Mouse (Mus musculus): ENCODE data around the gene Btnl10. TPM values are rescaled to one million over a fixed set of nuclear protein-coding genes. Genes with fewer than 3 reads are reported as not detected.

The Btnl10 gene
- not detected in 2 replicates for polyA plus RNA-seq (2016; fragmentation: Nextera tagmentation; extraction: Ambion mirVana)

DNA sequence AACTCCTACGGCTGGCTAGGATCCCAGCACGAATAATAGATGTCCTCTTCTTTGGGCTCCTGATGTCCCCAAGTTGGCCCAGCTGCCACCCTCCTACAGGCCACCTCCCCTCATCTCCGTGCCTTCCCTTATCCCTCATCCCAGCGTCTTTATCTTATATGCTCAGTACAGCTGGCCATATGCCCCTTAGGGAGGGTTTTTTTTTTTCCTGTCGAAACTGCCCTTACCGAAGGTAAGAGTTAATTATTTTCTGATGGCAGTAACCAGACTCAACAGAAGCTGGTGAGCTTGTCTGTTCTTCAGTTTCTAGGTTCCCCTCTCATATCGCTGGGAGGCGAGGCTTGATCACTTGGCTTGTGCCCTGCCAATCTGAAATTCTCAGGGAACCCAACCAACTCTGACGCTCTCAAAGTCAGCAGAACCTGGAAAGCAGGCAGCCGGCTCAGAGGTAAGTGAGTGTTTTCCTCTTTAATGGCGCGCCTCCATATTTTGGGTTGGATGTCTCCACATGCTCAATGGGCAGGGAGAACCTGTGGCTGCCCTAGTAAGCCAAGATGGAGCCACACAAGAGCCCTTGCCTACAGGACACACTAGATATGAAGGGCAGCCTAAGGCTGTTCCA is at the start of gene Btnl10:
TSS of gene Btnl10 (plus strand) at position 164 of the 622 bp plus-strand sequence.
- Histone ChIP-seq H3K9ac (no peak within 1 kb of the TSS), H3K27ac (no peak within 1 kb of the TSS), H3K9me3 (no peaks in the 10 kb centered on the region), H3K4me3 (no peak within 1 kb of the TSS), H3K4me2 (replicated peaks) (no peak within 1 kb of the TSS), H3K27me3 (no peaks in the 10 kb centered on the region), H3K4me1 (no peaks in the 10 kb centered on the region), H3K36me3 (no peaks in the 10 kb centered on the region)
- ATAC-seq (ENCODE audit: insufficient number of reproducible peaks, insufficient read depth, low FRiP score, low TSS enrichment): no peak
- WGBS: 75% methylated on average over 12 of the region's 12 CpGs

GRCm38 (mm10) chr11:58867954-58868330 is 49.8 kb upstream of the Btnl10 start:
- peak overlapping the region; percentile 67 for H3K4me3 ChIP-seq
- H3K9ac ChIP-seq: peak overlapping the region; percentile 76; the same call in 1 of the 2 replicates
- no peak overlapping the region for H3K27ac ChIP-seq
- H3K9me3 ChIP-seq: no peaks in the 10 kb centered on the region
- WGBS: 87% methylated on average over 6 of the region's 6 CpGs
- 0 out of 2 replicates have a peak, but pooled peaks cover 9% of the 10 kb centered on the region for H3K36me3 ChIP-seq
- H3K4me2 ChIP-seq (replicated peaks): peak overlapping the region; percentile 73
- no peak for ATAC-seq (ENCODE audit: insufficient number of reproducible peaks, insufficient read depth, low FRiP score, low TSS enrichment)
- H3K27me3 ChIP-seq: no peaks in the 10 kb centered on the region
- H3K4me1 ChIP-seq: peaks cover 11% of the 10 kb centered on the region

GRCm38 (mm10) chr11:58870961-58871360 is 46.7 kb upstream of the Btnl10 start:
- Histone ChIP-seq H3K27me3 (no peaks in the 10 kb centered on the region), H3K9me3 (no peaks in the 10 kb centered on the region), H3K36me3 (0 out of 2 replicates have a peak, but pooled peaks cover 9% of the 10 kb centered on the region), H3K4me1 (peaks cover 11% of the 10 kb centered on the region), H3K27ac (no peak overlapping the region), H3K4me3 (no peak overlapping the region), H3K4me2 (replicated peaks) (no peak overlapping the region), H3K9ac (no peak overlapping the region)
- 84% methylated on average over 4 of the region's 4 CpGs for WGBS
- no peak for ATAC-seq (ENCODE audit: insufficient number of reproducible peaks, insufficient read depth, low FRiP score, low TSS enrichment)

DNA sequence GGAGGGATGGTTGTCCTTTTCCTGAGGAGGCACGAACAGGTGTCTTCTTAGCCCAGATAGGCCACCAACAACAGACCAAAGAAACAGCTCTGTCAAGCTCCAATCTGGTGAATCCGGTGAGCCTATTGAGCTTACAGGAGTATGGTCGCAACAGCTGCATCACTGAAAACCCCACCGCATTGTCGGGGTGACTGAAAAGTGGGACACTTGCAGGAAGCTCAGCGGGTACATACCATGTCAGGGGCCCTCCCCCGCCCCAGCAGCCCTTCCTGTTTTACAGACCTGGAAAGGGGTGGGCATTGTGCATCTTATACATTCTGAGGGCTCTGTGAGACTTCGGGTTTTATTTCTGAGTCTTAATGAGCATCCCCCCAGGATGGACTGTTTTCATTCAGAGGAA is 34.0 kb upstream of the Btnl10 start:
- Histone ChIP-seq H3K9me3 (no peaks in the 10 kb centered on the region), H3K4me2 (replicated peaks) (no peak overlapping the region), H3K27ac (no peak overlapping the region), H3K36me3 (peaks cover 40% of the 10 kb centered on the region), H3K4me1 (no peaks in the 10 kb centered on the region), H3K4me3 (no peak overlapping the region), H3K9ac (no peak overlapping the region), H3K27me3 (no peaks in the 10 kb centered on the region)
- WGBS: 85% methylated on average over 8 of the region's 8 CpGs
- ATAC-seq (ENCODE audit: insufficient number of reproducible peaks, insufficient read depth, low FRiP score, low TSS enrichment): no peak

DNA sequence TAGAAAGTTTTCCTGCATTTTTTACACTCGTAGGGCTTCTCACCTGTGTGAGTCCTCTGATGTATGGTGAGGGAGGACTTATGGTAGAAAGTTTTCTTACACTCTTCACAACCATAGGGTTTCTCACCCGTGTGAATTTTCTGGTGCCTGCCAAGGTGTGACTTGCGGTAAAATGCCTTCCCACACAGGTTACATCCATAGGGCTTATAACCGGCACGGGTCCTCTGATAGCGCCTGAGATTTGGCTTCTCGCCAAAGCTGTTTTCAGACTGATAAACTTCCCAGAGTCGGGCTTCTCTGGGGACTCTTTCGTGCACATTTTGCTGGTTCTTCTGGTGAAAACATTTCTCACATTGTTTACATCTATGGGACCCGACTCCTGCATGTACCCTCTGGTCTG is 27.2 kb upstream of the Btnl10 start:
- Histone ChIP-seq H3K27me3 (no peaks in the 10 kb centered on the region), H3K9ac (no peak overlapping the region), H3K9me3 (no peaks in the 10 kb centered on the region), H3K27ac (no peak overlapping the region), H3K4me1 (no peaks in the 10 kb centered on the region), H3K4me2 (replicated peaks) (no peak overlapping the region), H3K36me3 (peaks cover 51% of the 10 kb centered on the region), H3K4me3 (no peak overlapping the region)
- ATAC-seq (ENCODE audit: insufficient number of reproducible peaks, insufficient read depth, low FRiP score, low TSS enrichment): no peak
- WGBS: 92% methylated on average over 10 of the region's 10 CpGs

GRCm38 (mm10) chr11:58894456-58894855 is 23.3 kb upstream of the Btnl10 start:
- Histone ChIP-seq H3K27ac (no peak overlapping the region), H3K4me3 (no peak overlapping the region), H3K4me1 (no peaks in the 10 kb centered on the region), H3K9me3 (no peaks in the 10 kb centered on the region), H3K4me2 (replicated peaks) (no peak overlapping the region), H3K27me3 (no peaks in the 10 kb centered on the region), H3K36me3 (peaks cover 63% of the 10 kb centered on the region), H3K9ac (no peak overlapping the region)
- ATAC-seq (ENCODE audit: insufficient number of reproducible peaks, insufficient read depth, low FRiP score, low TSS enrichment): no peak
- 71% methylated on average over 6 of the region's 6 CpGs for WGBS

- no peak overlapping the region for H3K4me2 ChIP-seq (replicated peaks)
- H3K27ac ChIP-seq: no peak overlapping the region
- peaks cover 1% of the 10 kb centered on the region; the same call in 1 of the 2 replicates for H3K4me1 ChIP-seq
- no peaks in the 10 kb centered on the region for H3K27me3 ChIP-seq
- no peak overlapping the region for H3K4me3 ChIP-seq
- H3K9me3 ChIP-seq: no peaks in the 10 kb centered on the region
- H3K36me3 ChIP-seq: peaks cover 56% of the 10 kb centered on the region
- no peak for ATAC-seq (ENCODE audit: insufficient number of reproducible peaks, insufficient read depth, low FRiP score, low TSS enrichment)
- H3K9ac ChIP-seq: no peak overlapping the region
- WGBS: 86% methylated on average over 6 of the region's 6 CpGs
Measured at GRCm38 (mm10) chr11:58897485-58897884, 20.2 kb upstream of the Btnl10 start.

- H3K9me3 ChIP-seq: no peaks in the 10 kb centered on the region
- ATAC-seq (ENCODE audit: insufficient number of reproducible peaks, insufficient read depth, low FRiP score, low TSS enrichment): no peak
- H3K4me1 ChIP-seq: peaks cover 6% of the 10 kb centered on the region; the same call in 1 of the 2 replicates
- no peak overlapping the region for H3K9ac ChIP-seq
- no peak overlapping the region for H3K27ac ChIP-seq
- peaks cover 37% of the 10 kb centered on the region for H3K36me3 ChIP-seq
- H3K4me2 ChIP-seq (replicated peaks): no peak overlapping the region
- H3K4me3 ChIP-seq: no peak overlapping the region
- no peaks in the 10 kb centered on the region for H3K27me3 ChIP-seq
Measured at GRCm38 (mm10) chr11:58901080-58901479, 16.6 kb upstream of the Btnl10 start.

GRCm38 (mm10) chr11:58903511-58904409 is 13.9 kb upstream of the Btnl10 start, which contains the start of gene Zfp39:
Gene Zfp39, minus strand, starts transcription at chr11:58904225.
- H3K27me3 ChIP-seq: no peaks in the 10 kb centered on the region
- peaks cover 20% of the 10 kb centered on the region for H3K36me3 ChIP-seq
- under 1% methylated on average over 40 of the region's 40 CpGs for WGBS
- peak within 1 kb of the TSS; percentile 81 for H3K9ac ChIP-seq
- H3K27ac ChIP-seq: peak within 1 kb of the TSS; percentile 84
- H3K4me1 ChIP-seq: peaks cover 6% of the 10 kb centered on the region; the same call in 1 of the 2 replicates
- H3K4me2 ChIP-seq (replicated peaks): peak within 1 kb of the TSS; percentile 86
- no peaks in the 10 kb centered on the region for H3K9me3 ChIP-seq
- peak; percentile 94 for ATAC-seq (ENCODE audit: insufficient number of reproducible peaks, insufficient read depth, low FRiP score, low TSS enrichment)
- H3K4me3 ChIP-seq: peak within 1 kb of the TSS; percentile 75

DNA sequence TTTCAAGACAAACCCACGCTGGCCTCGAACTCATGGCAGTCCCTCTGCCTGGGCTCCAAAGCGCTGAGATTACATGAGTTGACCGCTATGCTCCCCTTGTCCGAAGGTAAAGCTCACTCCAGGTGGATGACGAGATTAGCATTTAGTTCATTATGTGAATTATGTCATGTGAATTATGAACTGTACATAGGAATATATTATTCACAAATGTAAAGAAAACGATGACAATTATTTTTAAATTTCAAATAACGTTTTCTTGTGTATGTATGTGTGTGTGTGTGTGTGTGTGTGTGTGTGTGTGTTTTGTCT is 13.3 kb upstream of the Btnl10 start:
- peaks cover 6% of the 10 kb centered on the region; the same call in 1 of the 2 replicates for H3K4me1 ChIP-seq
- H3K9ac ChIP-seq: no peak overlapping the region
- peaks cover 20% of the 10 kb centered on the region for H3K36me3 ChIP-seq
- peak overlapping the region; percentile 86 for H3K4me2 ChIP-seq (replicated peaks)
- H3K4me3 ChIP-seq: peak overlapping the region; percentile 75
- H3K27ac ChIP-seq: no peak overlapping the region
- 4% methylated on average over 8 of the region's 8 CpGs for WGBS
- H3K9me3 ChIP-seq: no peaks in the 10 kb centered on the region
- no peaks in the 10 kb centered on the region for H3K27me3 ChIP-seq
- no peak for ATAC-seq (ENCODE audit: insufficient number of reproducible peaks, insufficient read depth, low FRiP score, low TSS enrichment)

DNA sequence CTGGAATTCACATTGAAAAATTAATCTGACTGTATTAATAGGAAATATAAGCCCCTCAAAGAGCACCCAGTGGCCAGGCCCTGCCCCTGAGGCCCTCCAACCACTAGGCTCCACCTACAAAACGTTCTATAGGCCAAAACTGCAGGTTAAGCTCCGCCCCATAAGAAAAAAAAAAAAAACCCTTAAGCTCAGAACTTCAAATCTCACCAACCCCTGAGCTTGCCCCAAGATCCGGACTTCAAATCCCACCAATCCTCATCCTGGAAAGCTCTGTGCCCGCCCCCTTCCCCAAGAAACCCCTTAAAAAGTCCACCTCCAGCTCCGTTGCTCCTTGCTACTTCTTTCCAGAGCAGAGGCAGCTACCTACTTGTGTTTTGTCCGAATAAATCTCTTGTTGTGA is 12.9 kb upstream of the Btnl10 start:
- no peak for ATAC-seq (ENCODE audit: insufficient number of reproducible peaks, insufficient read depth, low FRiP score, low TSS enrichment)
- Histone ChIP-seq H3K4me2 (replicated peaks) (peak overlapping the region; percentile 86; the same call in 1 of the 2 replicates), H3K36me3 (peaks cover 18% of the 10 kb centered on the region), H3K4me3 (no peak overlapping the region), H3K27ac (no peak overlapping the region), H3K9ac (no peak overlapping the region), H3K9me3 (no peaks in the 10 kb centered on the region), H3K4me1 (peaks cover 6% of the 10 kb centered on the region; the same call in 1 of the 2 replicates), H3K27me3 (no peaks in the 10 kb centered on the region)
- 47% methylated on average over 6 of the region's 6 CpGs for WGBS

DNA sequence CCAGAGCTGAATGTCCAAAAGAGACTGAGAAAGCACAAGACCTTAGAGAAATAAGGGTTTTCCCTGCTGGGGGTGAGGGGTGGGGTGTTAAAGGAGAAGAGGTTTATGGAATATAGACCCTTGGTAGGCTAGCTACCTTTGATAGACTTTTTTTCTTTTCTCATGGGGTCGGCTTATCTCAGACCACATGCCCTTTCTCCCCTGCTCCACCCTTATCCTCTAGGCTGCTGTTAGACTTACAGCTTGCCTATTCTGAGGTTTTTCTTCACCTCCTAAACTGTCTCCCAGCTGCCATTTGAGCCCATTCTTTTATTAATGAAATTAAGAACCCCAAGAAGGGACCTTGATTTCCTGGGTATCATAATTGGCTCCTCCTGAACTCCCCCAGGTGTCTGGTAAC is 3.9 kb upstream of the Btnl10 start:
- Histone ChIP-seq H3K27ac (no peak overlapping the region), H3K36me3 (no peaks in the 10 kb centered on the region), H3K27me3 (no peaks in the 10 kb centered on the region), H3K4me3 (no peak overlapping the region), H3K9me3 (no peaks in the 10 kb centered on the region), H3K4me1 (no peaks in the 10 kb centered on the region), H3K9ac (no peak overlapping the region), H3K4me2 (replicated peaks) (no peak overlapping the region)
- WGBS: 70% methylated on average over 1 of the region's 1 CpGs
- no peak for ATAC-seq (ENCODE audit: insufficient number of reproducible peaks, insufficient read depth, low FRiP score, low TSS enrichment)
